Mouse (Mus musculus): ENCODE measurements around the gene Wtap. TPM values are rescaled to one million over a fixed set of nuclear protein-coding genes. Genes with fewer than 3 reads are reported as not detected.
"Not testable (repeated sequence)": the region's sequence is repeated elsewhere in the genome, so short reads cannot be mapped to it uniquely, and the experiment has no call there.

Wtap gene
- polyA plus RNA-seq, 1 experiment from 2014 or later, result 150 TPM

DNA sequence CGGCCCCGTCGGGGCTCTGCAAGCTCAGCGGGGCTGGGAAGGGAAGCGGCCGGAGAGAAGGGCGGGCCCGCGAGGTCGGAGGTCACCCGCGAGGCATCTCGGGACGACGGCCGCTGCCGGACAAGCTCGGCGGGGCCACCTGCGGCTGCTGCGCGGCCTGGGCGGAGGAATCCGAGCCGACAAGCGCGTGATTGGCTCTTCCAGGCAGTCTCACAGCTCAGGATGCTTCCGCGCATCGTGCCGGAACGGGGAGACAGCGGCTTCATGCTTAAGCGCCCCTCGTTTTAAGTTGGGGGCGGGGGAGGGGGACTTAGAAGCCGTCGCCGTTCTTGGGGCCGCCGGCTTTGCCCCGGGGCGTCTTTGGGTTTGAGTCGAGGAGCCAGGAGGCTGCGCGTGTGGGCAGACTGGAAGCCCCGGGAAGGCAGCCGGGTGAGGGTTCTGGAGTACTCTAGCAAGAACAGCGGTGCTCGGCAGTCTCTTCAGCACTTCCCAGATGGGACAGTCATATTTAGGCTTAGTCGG, 1.4 kb downstream of the Wtap start:
- Histone ChIP-seq H3K9me3 (replicated peaks; ENCODE audit: low read length) (no peaks in the 10 kb centered on the region), H3K4me2 (ENCODE audit: low read length) (peak overlapping the region; percentile 86), H3K4me3 (replicated peaks; ENCODE audit: low read depth, low read length) (peak overlapping the region; percentile 95), H3K27ac (peak overlapping the region; percentile 100), H3K9ac (ENCODE audit: low read depth, low read length) (peak overlapping the region; percentile 100), H3K27me3 (ENCODE audit: insufficient read depth, low read length) (no peaks in the 10 kb centered on the region), H3K36me3 (ENCODE audit: insufficient read depth, low read length) (0 out of 2 replicates have a peak, but pooled peaks cover 3% of the 10 kb centered on the region), H3K4me1 (replicated peaks; ENCODE audit: insufficient read depth, low read length) (peaks cover 7% of the 10 kb centered on the region; the same call in 1 of the 2 replicates)
- under 1% methylated on average over 51 of the region's 51 CpGs for WGBS
- DNase-seq (ENCODE audit: low spot score) (peak; percentile 96), ATAC-seq (replicated peaks; ENCODE audit: low FRiP score, low read depth) (peak; percentile 93)
- TF ChIP-seq CTCF (IDR thresholded peaks at IDR 0.05; ENCODE audit: low read depth), result no peak

DNA sequence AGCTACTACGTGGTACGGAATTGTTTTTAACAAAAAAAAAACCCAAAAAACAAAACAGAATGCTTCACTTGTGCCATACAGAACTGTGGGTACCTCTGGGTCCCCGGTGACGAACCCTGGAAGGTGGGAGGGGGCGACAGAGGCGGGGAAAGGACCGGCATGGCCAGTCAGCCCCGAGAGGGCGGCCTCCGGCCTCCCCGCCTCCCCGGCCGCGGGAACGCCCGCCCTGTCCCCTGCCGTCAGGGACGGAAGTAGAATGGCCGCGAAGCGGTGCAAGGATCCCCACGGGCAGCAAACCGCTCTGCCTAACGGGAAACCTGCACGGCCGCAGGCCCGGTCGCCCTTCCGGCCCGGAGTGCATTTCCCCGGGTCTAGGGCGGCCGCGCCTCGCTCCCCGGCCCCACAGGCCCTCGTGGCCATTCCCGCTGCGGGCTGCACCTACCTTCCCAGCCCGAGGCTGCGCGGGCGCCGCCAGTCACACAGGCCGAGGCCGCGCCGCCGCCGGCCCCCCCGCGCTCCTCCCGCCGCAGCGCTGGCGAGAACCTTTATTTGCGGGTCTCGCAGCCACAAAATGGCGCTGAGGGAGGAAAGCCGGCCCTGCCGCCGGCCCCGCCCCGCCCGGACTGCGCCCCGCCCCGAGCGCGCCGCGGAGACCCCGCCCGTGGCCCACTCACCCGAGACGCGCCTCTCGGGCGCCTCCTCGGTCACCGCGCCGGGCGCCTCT, 2.2 kb downstream of the Wtap start:
- DNase-seq (ENCODE audit: low spot score) (peak; percentile 88), ATAC-seq (replicated peaks; ENCODE audit: low FRiP score, low read depth) (peak; percentile 95)
- no peaks in the 10 kb centered on the region for H3K27me3 ChIP-seq (ENCODE audit: insufficient read depth, low read length)
- under 1% methylated on average over 46 of the region's 84 CpGs for WGBS
- peak; percentile 18; the same call in 1 of the 2 replicates for TF ChIP-seq CTCF (IDR thresholded peaks at IDR 0.05; ENCODE audit: low read depth)
- H3K4me3 ChIP-seq (replicated peaks; ENCODE audit: low read depth, low read length), result peak overlapping the region; percentile 95
- peak overlapping the region; percentile 86 for H3K4me2 ChIP-seq (ENCODE audit: low read length)
- H3K36me3 ChIP-seq (ENCODE audit: insufficient read depth, low read length), result 0 out of 2 replicates have a peak, but pooled peaks cover 3% of the 10 kb centered on the region
- peak overlapping the region; percentile 100 for H3K9ac ChIP-seq (ENCODE audit: low read depth, low read length)
- peaks cover 7% of the 10 kb centered on the region; the same call in 1 of the 2 replicates for H3K4me1 ChIP-seq (replicated peaks; ENCODE audit: insufficient read depth, low read length)
- peak overlapping the region; percentile 100 for H3K27ac ChIP-seq
- H3K9me3 ChIP-seq (replicated peaks; ENCODE audit: low read length), result no peaks in the 10 kb centered on the region

DNA sequence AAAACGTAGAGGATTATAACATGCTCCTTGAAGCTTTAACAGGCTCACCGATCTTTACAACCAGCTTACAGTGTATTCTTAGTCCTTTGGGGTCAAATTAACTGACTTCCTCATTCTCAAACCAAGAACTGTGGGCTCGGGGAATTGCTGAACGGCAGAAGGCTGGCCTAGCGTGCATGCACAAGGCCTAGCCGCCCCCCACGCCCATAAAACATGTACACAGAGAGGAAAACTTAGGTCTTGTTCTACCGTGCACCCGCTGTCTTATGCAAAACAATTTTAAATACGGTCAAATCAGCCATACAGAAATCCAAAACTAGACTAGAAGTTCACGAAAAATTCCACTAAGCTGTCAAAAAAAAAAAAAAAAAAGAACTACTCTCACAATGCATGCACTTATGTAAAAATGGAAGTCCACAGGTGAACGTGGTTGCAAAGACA, 2.8 kb downstream of the Wtap start:
- no peak for ATAC-seq (replicated peaks; ENCODE audit: low FRiP score, low read depth)
- peak overlapping the region; percentile 95 for H3K4me3 ChIP-seq (replicated peaks; ENCODE audit: low read depth, low read length)
- no peaks in the 10 kb centered on the region for H3K27me3 ChIP-seq (ENCODE audit: insufficient read depth, low read length)
- no peak for TF ChIP-seq CTCF (IDR thresholded peaks at IDR 0.05; ENCODE audit: low read depth)
- DNase-seq (ENCODE audit: low spot score), result peak; percentile 64
- H3K9me3 ChIP-seq (replicated peaks; ENCODE audit: low read length), result no peaks in the 10 kb centered on the region
- H3K4me1 ChIP-seq (replicated peaks; ENCODE audit: insufficient read depth, low read length), result peaks cover 7% of the 10 kb centered on the region; the same call in 1 of the 2 replicates
- peak overlapping the region; percentile 86 for H3K4me2 ChIP-seq (ENCODE audit: low read length)
- H3K9ac ChIP-seq (ENCODE audit: low read depth, low read length), result peak overlapping the region; percentile 100
- 0 out of 2 replicates have a peak, but pooled peaks cover 3% of the 10 kb centered on the region for H3K36me3 ChIP-seq (ENCODE audit: insufficient read depth, low read length)
- peak overlapping the region; percentile 100 for H3K27ac ChIP-seq
- WGBS, result under 1% methylated on average over 12 of the region's 12 CpGs

DNA sequence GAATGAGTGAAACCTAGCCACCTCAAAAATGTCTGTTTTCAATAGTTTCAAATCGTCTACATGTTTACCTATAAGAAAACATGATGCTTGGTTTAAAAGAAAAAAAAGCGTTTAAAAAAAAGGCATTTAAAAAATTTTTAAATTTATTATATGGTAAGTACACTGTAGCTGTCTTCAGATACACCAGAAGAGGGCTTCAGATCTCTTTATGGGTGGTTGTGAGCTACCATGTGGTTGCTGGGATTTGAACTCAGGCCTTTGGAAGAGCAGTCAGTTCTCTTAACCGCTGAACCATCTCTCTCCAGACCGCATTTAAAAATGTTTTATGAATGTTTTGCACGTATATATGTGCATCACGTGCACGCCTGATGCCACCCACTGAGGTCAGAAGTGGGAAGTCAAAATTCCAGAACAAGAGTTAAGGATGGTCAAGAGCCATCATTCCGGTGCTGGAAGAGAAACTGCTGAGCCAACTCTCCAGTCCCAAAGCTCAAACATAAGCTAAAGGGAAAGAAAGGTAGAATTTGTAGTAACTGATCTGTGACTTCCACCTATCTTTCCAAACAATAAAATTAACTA, 3.3 kb downstream of the Wtap start:
- ATAC-seq (replicated peaks; ENCODE audit: low FRiP score, low read depth) (no peak), DNase-seq (ENCODE audit: low spot score) (no peak)
- Histone ChIP-seq H3K27ac (peak overlapping the region; percentile 100), H3K36me3 (ENCODE audit: insufficient read depth, low read length) (0 out of 2 replicates have a peak, but pooled peaks cover 3% of the 10 kb centered on the region), H3K9ac (ENCODE audit: low read depth, low read length) (peak overlapping the region; percentile 100; the same call in 1 of the 2 replicates), H3K9me3 (replicated peaks; ENCODE audit: low read length) (no peaks in the 10 kb centered on the region), H3K4me1 (replicated peaks; ENCODE audit: insufficient read depth, low read length) (peaks cover 7% of the 10 kb centered on the region; the same call in 1 of the 2 replicates), H3K4me3 (replicated peaks; ENCODE audit: low read depth, low read length) (peak overlapping the region; percentile 95), H3K27me3 (ENCODE audit: insufficient read depth, low read length) (no peaks in the 10 kb centered on the region), H3K4me2 (ENCODE audit: low read length) (peak overlapping the region; percentile 86)
- TF ChIP-seq CTCF (IDR thresholded peaks at IDR 0.05; ENCODE audit: low read depth), result no peak
- 43% methylated on average over 8 of the region's 8 CpGs for WGBS

DNA sequence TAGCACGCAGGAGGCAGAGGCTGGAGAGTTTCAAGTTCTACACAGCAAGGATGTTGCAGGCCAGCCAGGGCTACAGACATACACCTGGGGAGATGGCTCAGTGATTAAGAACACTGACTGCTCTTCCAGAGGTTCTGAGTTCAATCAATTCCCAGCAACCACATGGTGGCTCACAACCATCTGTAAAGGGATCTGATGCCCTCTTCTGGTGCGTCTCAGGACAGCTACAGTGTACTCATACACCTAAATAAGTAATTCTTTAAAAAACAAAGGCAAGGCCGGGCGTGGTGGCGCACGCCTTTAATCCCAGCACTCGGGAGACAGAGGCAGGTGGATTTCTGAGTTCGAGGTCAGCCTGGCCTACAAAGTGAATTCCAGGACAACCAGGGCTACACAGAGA, 5.9 kb downstream of the Wtap start:
- not testable (repeated sequence) for H3K27ac ChIP-seq; DNase-seq (ENCODE audit: low spot score); H3K9ac ChIP-seq (ENCODE audit: low read depth, low read length); H3K4me2 ChIP-seq (ENCODE audit: low read length); H3K27me3 ChIP-seq (ENCODE audit: insufficient read depth, low read length); ATAC-seq (replicated peaks; ENCODE audit: low FRiP score, low read depth); H3K4me1 ChIP-seq (replicated peaks; ENCODE audit: insufficient read depth, low read length); H3K9me3 ChIP-seq (replicated peaks; ENCODE audit: low read length); H3K4me3 ChIP-seq (replicated peaks; ENCODE audit: low read depth, low read length)
- TF ChIP-seq CTCF (IDR thresholded peaks at IDR 0.05; ENCODE audit: low read depth), result peak; percentile 32
- peaks cover 14% of the 10 kb centered on the region; the same call in 1 of the 2 replicates for H3K36me3 ChIP-seq (ENCODE audit: insufficient read depth, low read length)
- 96% methylated on average over 8 of the region's 8 CpGs for WGBS

DNA sequence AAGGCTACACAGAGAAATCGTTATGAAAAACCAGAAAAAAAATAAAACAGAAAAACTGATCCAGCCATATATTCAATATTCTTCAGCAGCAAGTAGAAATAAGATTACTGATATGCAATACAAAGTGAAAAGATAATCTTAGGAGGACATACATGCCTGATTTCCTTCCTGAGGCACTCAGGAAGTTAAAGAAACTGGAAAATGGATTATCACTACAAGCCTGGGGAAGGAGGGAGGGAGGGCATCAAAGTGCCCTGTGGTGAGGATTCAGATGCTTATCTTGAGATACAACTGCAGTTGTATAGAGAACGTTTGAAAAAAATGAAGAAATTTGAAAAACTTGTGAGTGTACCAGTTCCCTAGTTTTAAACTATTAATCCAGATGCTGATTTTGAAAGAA, 10.0 kb downstream of the Wtap start:
- H3K9me3 ChIP-seq (replicated peaks; ENCODE audit: low read length), result no peaks in the 10 kb centered on the region
- H3K4me1 ChIP-seq (replicated peaks; ENCODE audit: insufficient read depth, low read length), result no peaks in the 10 kb centered on the region
- no peak overlapping the region for H3K27ac ChIP-seq
- DNase-seq (ENCODE audit: low spot score) (no peak), ATAC-seq (replicated peaks; ENCODE audit: low FRiP score, low read depth) (no peak)
- H3K27me3 ChIP-seq (ENCODE audit: insufficient read depth, low read length), result no peaks in the 10 kb centered on the region
- no peak for TF ChIP-seq CTCF (IDR thresholded peaks at IDR 0.05; ENCODE audit: low read depth)
- H3K36me3 ChIP-seq (ENCODE audit: insufficient read depth, low read length), result peaks cover 36% of the 10 kb centered on the region
- 78% methylated on average over 2 of the region's 2 CpGs for WGBS
- no peak overlapping the region for H3K4me3 ChIP-seq (replicated peaks; ENCODE audit: low read depth, low read length)
- no peak overlapping the region for H3K4me2 ChIP-seq (ENCODE audit: low read length)
- no peak overlapping the region for H3K9ac ChIP-seq (ENCODE audit: low read depth, low read length)
